Mouse (Mus musculus) inflammation-experienced regulatory T-cells, adult 16 weeks (primary cell): ENCODE measurements around the gene Elavl3. TPM values are rescaled to one million over a fixed set of nuclear protein-coding genes. Genes with fewer than 3 reads are reported as not detected.

Experiments used
- polyA plus RNA-seq: library from polyadenylated mRNA; unstranded; fragments of 100-300 nt; shearing (Covaris generic); gene quantifications from one replicate; pipeline ENCODE4 v1.2.1, GENCODE M21; 2017

The Elavl3 gene
- polyA plus RNA-seq = not detected

GRCm38 (mm10) chr9:22051958-22052254 lies at the start of gene Elavl3:
Gene Elavl3, minus strand, starts transcription at chr9:22052023.

DNA sequence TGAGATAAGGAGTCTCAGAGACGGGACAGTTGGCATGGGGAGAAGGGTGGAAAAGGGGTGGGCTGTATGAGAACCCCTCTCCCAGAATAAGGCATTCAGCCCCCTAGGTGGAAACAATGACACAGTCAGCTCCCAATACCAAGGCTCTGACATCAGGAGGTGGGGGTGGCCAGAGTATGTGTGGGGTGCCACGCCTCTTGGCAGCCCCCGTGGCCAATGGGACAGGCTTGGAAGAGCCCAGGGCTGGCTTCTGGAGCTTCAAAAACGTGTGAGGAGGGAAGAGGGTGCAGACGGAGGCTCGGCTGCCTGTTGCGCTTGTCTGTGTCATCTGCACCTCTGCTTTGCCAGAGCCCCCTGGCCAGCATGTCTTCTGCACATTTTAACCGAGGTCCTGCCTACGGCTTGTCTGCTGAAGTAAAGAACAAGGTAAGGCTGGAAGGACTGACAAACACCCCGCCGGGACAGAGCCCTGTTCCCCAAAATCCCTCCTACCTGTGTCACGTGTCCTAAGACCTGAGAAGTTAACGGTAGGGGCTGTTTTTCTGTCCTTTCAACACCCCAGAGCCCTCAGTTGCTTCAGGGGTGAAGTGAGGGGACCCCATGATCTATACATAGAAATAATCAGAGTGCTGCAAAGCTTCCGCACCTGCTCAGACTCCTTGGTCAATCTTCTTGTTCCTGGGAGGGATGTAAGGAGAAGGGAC lies 47.3 kb upstream of the Elavl3 start, which contains the start of gene Cnn1:
Cnn1 (plus strand) TSS at position 224 of the 704 bp plus-strand sequence.

DNA sequence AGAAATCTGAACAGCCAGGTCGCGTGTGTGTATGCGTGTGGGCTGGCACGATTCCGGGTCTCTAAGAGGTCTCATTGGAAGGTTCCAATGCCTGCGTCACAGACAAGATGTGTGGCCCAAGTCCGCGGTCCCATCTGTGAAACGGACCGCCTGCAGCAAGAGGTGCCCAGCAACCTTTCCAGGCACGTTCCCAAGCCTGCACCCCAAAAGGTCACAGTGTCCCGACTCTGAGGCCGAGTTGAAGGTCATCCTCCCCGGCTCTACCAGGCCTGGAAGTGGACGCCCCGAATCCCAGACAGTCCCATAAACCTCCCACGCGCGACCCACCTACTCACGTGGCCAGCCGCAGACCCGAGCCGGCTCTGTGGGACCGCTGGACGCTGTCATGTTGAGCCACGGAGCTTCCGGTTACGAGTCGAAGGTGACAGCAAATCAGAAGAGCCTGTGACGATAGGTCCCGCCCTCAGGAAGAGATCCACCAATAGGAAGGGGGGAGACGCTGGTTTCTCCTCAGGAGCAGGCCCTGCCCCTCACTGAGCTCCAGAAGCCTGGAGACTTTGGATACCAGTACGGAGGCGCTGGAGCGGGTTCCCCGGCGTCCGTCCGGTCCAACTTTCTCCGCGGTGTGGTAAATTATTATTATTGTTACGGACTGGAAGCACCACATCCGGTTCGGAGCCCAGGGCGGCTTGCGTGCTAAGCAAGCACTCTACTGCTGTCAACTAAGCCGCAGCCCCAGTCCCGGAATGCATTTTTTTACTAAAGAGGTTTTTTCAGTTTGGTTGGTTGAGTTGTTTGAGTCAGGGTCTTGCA lies 33.4 kb upstream of the Elavl3 start, which contains the start of gene Ecsit:
Ecsit (minus strand) TSS at position 417 of the 813 bp plus-strand sequence.

DNA sequence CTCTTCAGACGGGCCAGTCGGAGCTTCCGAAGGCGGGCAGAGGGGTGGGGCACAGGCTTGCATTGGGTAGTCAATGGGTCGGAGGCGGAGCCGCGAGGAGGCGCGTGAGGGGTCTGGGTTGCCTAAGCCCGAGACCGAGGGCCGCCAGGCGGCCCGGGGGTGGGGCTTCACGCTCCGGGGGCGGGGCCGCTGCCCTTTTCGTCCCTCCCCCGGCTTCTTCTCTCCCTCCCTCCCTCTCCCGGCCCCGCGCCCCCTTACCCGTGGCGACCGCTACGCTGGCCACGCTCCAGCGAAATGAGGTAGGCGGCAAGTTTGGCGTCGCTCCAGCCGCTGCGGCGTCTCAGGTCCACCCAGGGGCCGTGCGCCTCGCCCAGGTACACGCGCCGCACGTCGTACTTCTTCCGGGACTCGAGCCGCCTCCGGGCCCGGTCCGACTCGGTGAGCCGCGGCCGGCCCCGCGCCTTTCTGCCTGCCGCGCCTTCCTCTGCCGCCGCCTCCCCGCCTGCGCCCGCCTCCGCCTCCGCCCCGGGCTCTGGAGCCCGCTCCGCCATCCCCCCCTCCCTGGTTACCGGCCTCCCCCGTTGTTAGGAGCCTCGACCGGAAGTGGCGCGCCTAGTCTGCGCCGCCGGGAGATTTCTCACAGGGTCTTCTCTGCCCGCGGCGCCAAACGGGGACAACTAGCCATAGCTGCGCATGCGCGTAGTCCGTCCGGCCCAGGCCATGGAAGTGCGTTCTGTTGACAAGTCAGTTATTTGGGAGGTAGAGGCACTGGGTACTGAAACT lies 19.2 kb upstream of the Elavl3 start, which contains the start of the genes Gm49318 and Zfp653:
Gm49318 (minus strand) TSS at position 469 of the 783 bp plus-strand sequence.
Zfp653 (minus strand) TSS at position 586 of the 783 bp plus-strand sequence.

DNA sequence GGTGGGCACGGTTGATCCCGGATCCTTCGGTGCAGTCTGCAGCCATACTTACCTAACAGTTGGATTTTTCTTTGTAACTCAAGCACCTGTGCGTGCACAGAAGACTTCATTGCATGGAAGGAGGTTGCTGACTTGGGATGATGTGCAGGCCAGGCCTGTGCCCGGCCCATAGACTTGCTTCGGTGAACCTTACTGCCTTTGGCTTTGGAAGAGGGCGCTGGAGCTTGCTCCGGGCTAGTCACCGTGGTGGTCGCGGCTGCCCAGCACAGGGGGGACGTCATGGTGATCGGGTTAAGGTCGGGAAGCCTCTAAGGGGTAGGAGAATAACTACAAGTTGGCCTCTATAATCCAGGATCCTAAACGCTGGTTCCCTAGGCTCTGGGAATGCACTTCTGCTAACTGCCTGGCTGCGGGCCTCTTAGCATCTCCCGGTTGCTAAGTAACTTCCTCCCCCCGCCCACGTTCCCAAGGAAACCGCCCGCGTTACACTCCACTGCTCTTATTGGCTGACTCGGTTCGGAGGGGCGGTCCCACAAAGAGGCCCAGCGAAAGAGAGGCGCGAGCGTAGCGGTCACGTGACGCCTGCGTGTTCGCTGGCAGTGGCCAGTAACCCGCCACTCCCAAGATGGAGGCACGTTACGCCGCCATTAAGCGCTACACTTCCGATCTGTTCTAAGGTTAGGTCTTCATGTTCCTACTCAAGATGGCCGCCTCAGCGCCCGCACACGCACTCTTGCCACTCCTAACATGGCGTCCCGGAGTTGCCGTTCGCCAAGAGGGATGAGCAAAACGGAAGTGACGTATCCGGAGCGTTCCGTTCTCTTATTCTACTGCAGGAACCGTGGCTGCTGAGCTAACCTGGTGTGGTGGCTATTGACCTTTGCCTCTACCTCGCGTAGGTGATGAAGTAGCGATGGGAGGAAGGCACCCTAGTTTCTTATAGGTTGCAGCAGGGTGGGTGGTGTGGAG lies 49.3 kb downstream of the Elavl3 start, which contains the start of the genes Ccdc151 and Prkcsh:
Ccdc151 (minus strand) TSS at position 441 of the 969 bp plus-strand sequence.
Prkcsh (plus strand) TSS at position 613 of the 969 bp plus-strand sequence.

DNA sequence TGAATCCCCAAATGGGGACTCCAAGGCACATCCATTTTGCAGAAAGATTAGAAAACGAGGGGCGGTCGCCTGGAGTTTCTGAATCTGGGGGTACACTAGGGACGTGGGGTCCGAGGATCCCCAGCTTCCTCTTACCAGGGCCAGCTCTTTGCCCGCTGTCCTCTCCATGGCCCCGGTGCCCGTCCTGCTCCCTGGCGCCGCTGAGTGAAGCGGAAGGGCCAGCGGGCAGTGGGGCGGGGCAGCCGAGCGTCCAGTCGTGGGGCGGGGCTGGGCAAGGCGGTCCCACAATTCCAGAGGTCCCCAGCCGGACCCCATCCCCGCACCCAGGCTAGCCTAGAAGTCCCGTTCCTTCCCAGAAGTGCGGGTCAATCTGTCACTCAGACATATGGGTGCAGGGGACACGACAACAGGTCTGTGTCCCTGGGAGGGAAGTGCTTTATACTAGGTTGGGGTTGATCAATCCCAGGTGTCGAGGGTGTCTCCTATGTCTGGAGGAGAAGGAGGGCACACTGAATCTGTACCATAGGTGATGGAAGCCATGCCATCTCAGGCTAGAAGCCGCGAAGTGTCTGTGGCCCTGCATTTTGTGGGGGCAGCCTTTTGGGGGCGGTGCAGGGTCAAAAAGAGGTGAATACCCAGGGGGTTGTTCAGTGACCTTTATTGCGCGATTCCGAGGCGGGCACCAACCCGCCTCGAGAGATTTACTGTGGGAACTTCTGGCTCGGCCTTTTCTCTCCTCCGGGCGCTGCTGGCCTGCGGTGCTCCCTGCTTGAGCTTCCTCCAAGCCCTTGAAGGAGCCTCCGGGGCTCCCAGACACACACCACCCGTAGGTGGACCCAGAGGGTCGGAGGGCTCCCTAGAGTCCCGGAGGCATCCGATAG lies 62.4 kb downstream of the Elavl3 start, which contains the start of gene Rgl3:
Rgl3 (minus strand) TSS at position 217 of the 881 bp plus-strand sequence.

Other genes with a start within 250 kb of the Elavl3 start
- not detected for gene Angptl8, start 216.5 kb downstream of the Elavl3 start, polyA plus RNA-seq
- 5.5 TPM for gene Dock6, start 199.4 kb downstream of the Elavl3 start, polyA plus RNA-seq
- 17.7 TPM for gene Rab3d, start 133.8 kb downstream of the Elavl3 start, polyA plus RNA-seq
- gene Ccdc159, start 124.6 kb downstream of the Elavl3 start, polyA plus RNA-seq = 0.46 TPM
- gene Tmem205, start 124.5 kb downstream of the Elavl3 start, polyA plus RNA-seq = 10.4 TPM
- 2.4 TPM for gene Plppr2, start 115.0 kb downstream of the Elavl3 start, polyA plus RNA-seq
- gene Swsap1, start 96.3 kb downstream of the Elavl3 start, polyA plus RNA-seq = 10.9 TPM
- 0.94 TPM for gene Epor, start 88.5 kb downstream of the Elavl3 start, polyA plus RNA-seq
- gene Rgl3, start 62.6 kb downstream of the Elavl3 start, polyA plus RNA-seq = 0.20 TPM
- not detected for gene Ccdc151, start 49.4 kb downstream of the Elavl3 start, polyA plus RNA-seq
- gene Prkcsh, start 49.2 kb downstream of the Elavl3 start, polyA plus RNA-seq = 93.9 TPM
- not detected for gene Gm49318, start 19.2 kb upstream of the Elavl3 start, polyA plus RNA-seq
- gene Zfp653, start 19.4 kb upstream of the Elavl3 start, polyA plus RNA-seq = 8.2 TPM
- 50.8 TPM for gene Ecsit, start 33.4 kb upstream of the Elavl3 start, polyA plus RNA-seq
- not detected for gene Cnn1, start 47.2 kb upstream of the Elavl3 start, polyA plus RNA-seq
- 93.2 TPM for gene Elof1, start 65.1 kb upstream of the Elavl3 start, polyA plus RNA-seq
- 253 TPM for gene Acp5, start 83.7 kb upstream of the Elavl3 start, polyA plus RNA-seq
- 45.4 TPM for gene Pigyl, start 104.8 kb upstream of the Elavl3 start, polyA plus RNA-seq
- not detected for gene Zfp872, start 136.1 kb upstream of the Elavl3 start, polyA plus RNA-seq
- 55.7 TPM for gene Zfp809, start 173.7 kb upstream of the Elavl3 start, polyA plus RNA-seq
- 7.4 TPM for gene Zfp599, start 207.9 kb upstream of the Elavl3 start, polyA plus RNA-seq